Mouse (Mus musculus) cerebellum, adult 2 months (tissue): ENCODE measurements around the gene Hist1h2bj. TPM values are rescaled to one million over a fixed set of nuclear protein-coding genes. Genes with fewer than 3 reads are reported as not detected.
A peak's percentile ranks its signal among the peaks of the same experiment; 100 is the strongest.
"Not testable (repeated sequence)": the region's sequence is repeated elsewhere in the genome, so short reads cannot be mapped to it uniquely, and the experiment has no call there.

Experiments
- DNase-seq, 2 experiments: peaks; one replicate each; pipeline ENCODE4 v3.0.0; 2021
- H3K27ac ChIP-seq: fragments of 200-500 bp; 2 replicates; pipeline ENCODE4 v1.5.1; 2012; ENCODE audit warnings: low read length, control low read depth, inconsistent platforms; ENCODE audit not compliant: insufficient read depth
- H3K27me3 ChIP-seq: fragments of 200-500 bp; 2 replicates; pipeline ENCODE4 v1.6.1; 2012; ENCODE audit warnings: inconsistent platforms, mild to moderate bottlenecking, low read length, moderate library complexity; ENCODE audit not compliant: control insufficient read depth, insufficient read depth
- H3K4me1 ChIP-seq: fragments of 200-500 bp; 2 replicates; pipeline ENCODE4 v1.6.1; 2011; ENCODE audit warnings: low read length; ENCODE audit not compliant: control insufficient read depth, insufficient read depth
- H3K4me3 ChIP-seq: fragments of 200-500 bp; replicated peaks from 2 replicates; pipeline ENCODE3; 2011; ENCODE audit warnings: mild to moderate bottlenecking, low read depth, low read length, control low read depth; ENCODE audit not compliant: insufficient read depth
- CTCF ChIP-seq: fragments of 200-500 bp; IDR thresholded peaks from 2 replicates; pipeline ENCODE4 v1.5.1; 2011; ENCODE audit warnings: low read depth, mild to moderate bottlenecking, control low read depth, low read length, moderate library complexity, borderline replicate concordance; ENCODE audit not compliant: insufficient read depth
- POLR2A ChIP-seq: fragments of 200-500 bp; IDR thresholded peaks from 2 replicates; pipeline ENCODE4 v1.6.1; 2011; ENCODE audit warnings: low read length, control low read depth, borderline replicate concordance; ENCODE audit not compliant: insufficient read depth
- WGBS: fragments of 180-500 bp; shearing (Covaris S2); methylation state at CpG from one replicate; pipeline ENCODE4 v1.1.7; 2018; 5-methylcytosine and 5-hydroxymethylcytosine counted together
- polyA plus RNA-seq: library from polyadenylated mRNA; depleted of rRNA; stranded (reverse); fragments of >200 nt; gene quantifications from 2 replicates; pipeline ENCODE4 v1.2.3, GENCODE M21; 2012; rRNA removed

The Hist1h2bj gene
- polyA plus RNA-seq, 1 experiment: 1.5 TPM

- H3K4me3 ChIP-seq: peak overlapping the region; percentile 81
- no peaks in the 10 kb centered on the region; the same call in 1 of the 2 replicates for H3K4me1 ChIP-seq
- TF ChIP-seq CTCF (peak; percentile 44; the same call in 1 of the 2 replicates), POLR2A (no peak)
- no peaks in the 10 kb centered on the region for H3K27me3 ChIP-seq
- no peak overlapping the region for H3K27ac ChIP-seq
- peak; percentile 66 to 71 for DNase-seq
- WGBS: under 1% methylated on average over 52 of the region's 52 CpGs
Observed at GRCm38 (mm10) chr13:22050591-22051522, 7.8 kb downstream of the Hist1h2bj start.

GRCm38 (mm10) chr13:22051523-22051859 lies 8.5 kb downstream of the Hist1h2bj start:
- H3K27me3 ChIP-seq: no peaks in the 10 kb centered on the region
- no peak overlapping the region for H3K27ac ChIP-seq
- H3K4me3 ChIP-seq: peak overlapping the region; percentile 81
- 13% methylated on average over 5 of the region's 5 CpGs for WGBS
- no peak for DNase-seq
- TF ChIP-seq POLR2A (no peak), CTCF (no peak)
- no peaks in the 10 kb centered on the region; the same call in 1 of the 2 replicates for H3K4me1 ChIP-seq

GRCm38 (mm10) chr13:22053754-22054153 lies 10.7 kb downstream of the Hist1h2bj start:
- no peak for DNase-seq
- TF ChIP-seq POLR2A (no peak), CTCF (no peak)
- WGBS: 95% methylated on average over 1 of the region's 1 CpGs
- Histone ChIP-seq H3K4me1 (no peaks in the 10 kb centered on the region; the same call in 1 of the 2 replicates), H3K27me3 (no peaks in the 10 kb centered on the region), H3K27ac (no peak overlapping the region), H3K4me3 (no peak overlapping the region)

GRCm38 (mm10) chr13:22061422-22061821 lies 18.4 kb downstream of the Hist1h2bj start:
- DNase-seq: no peak
- TF ChIP-seq CTCF: no peak
- TF ChIP-seq POLR2A: no peak
- no peak overlapping the region for H3K4me3 ChIP-seq
- WGBS: 77% methylated on average over 1 of the region's 1 CpGs
- H3K27me3 ChIP-seq: no peaks in the 10 kb centered on the region
- no peak overlapping the region for H3K27ac ChIP-seq
- H3K4me1 ChIP-seq: no peaks in the 10 kb centered on the region

GRCm38 (mm10) chr13:22063468-22063867 lies 20.5 kb downstream of the Hist1h2bj start:
- 68% methylated on average over 1 of the region's 1 CpGs for WGBS
- no peaks in the 10 kb centered on the region for H3K27me3 ChIP-seq

GRCm38 (mm10) chr13:22084140-22084539 lies 41.1 kb downstream of the Hist1h2bj start, which contains the start of gene Vmn1r188:
TSS of gene Vmn1r188 (plus strand) at chr13:22084440.
- not testable (repeated sequence) for H3K27me3 ChIP-seq, H3K4me1 ChIP-seq, H3K27ac ChIP-seq, DNase-seq, H3K4me3 ChIP-seq
- 91% methylated on average over 1 of the region's 1 CpGs for WGBS

More at GRCm38 (mm10) chr13:22063468-22063867, 20.5 kb downstream of the Hist1h2bj start:
- Histone ChIP-seq H3K4me1 (no peaks in the 10 kb centered on the region), H3K27ac (no peak overlapping the region), H3K4me3 (no peak overlapping the region)
- DNase-seq: no peak
- TF ChIP-seq POLR2A: no peak
- no peak for TF ChIP-seq CTCF

Other genes starting within 250 kb of the Hist1h2bj start
- gene Hist1h2bq, start 233.0 kb upstream of the Hist1h2bj start, polyA plus RNA-seq: 1.2 and 2.3 TPM in 2 replicates
- gene Hist1h2ao, start 232.7 kb upstream of the Hist1h2bj start, polyA plus RNA-seq: not detected in 2 replicates
- not detected in 2 replicates for gene Hist1h4m, start 231.5 kb upstream of the Hist1h2bj start, polyA plus RNA-seq
- gene Hist1h4n, start 211.0 kb upstream of the Hist1h2bj start, polyA plus RNA-seq: 12.7 and 19.8 TPM in 2 replicates
- 1.5 and 1.6 TPM in 2 replicates for gene Hist1h2ap, start 209.7 kb upstream of the Hist1h2bj start, polyA plus RNA-seq
- gene Hist1h2br, start 209.5 kb upstream of the Hist1h2bj start, polyA plus RNA-seq: 0.16 and 1.3 TPM in 2 replicates
- gene Zfp184, start 98.1 kb upstream of the Hist1h2bj start, polyA plus RNA-seq: 0.95 and 1.0 TPM in 2 replicates
- gene Pom121l2, start 62.0 kb upstream of the Hist1h2bj start, polyA plus RNA-seq: not detected in 2 replicates
- gene Prss16, start 33.5 kb upstream of the Hist1h2bj start, polyA plus RNA-seq: 0.36 and 1.1 TPM in 2 replicates
- gene Hist1h2ah, start 7.6 kb upstream of the Hist1h2bj start, polyA plus RNA-seq: not detected in 2 replicates
- 0.34 TPM in 1 of 2 replicates, not detected in the other for gene Hist1h2bk, start 7.3 kb upstream of the Hist1h2bj start, polyA plus RNA-seq
- gene Hist1h4i, start 1.9 kb upstream of the Hist1h2bj start, polyA plus RNA-seq: 8.8 and 9.8 TPM in 2 replicates
- 0.60 and 1.1 TPM in 2 replicates for gene Hist1h2ag, start 270 bp upstream of the Hist1h2bj start, polyA plus RNA-seq
- gene Vmn1r188, start 41.2 kb downstream of the Hist1h2bj start, polyA plus RNA-seq: not detected in 2 replicates
- not detected in 2 replicates for gene Vmn1r189, start 62.6 kb downstream of the Hist1h2bj start, polyA plus RNA-seq
- gene Vmn1r191, start 140.8 kb downstream of the Hist1h2bj start, polyA plus RNA-seq: not detected in 2 replicates
- not detected in 2 replicates for gene Vmn1r192, start 147.9 kb downstream of the Hist1h2bj start, polyA plus RNA-seq
- gene Vmn1r193, start 179.9 kb downstream of the Hist1h2bj start, polyA plus RNA-seq: not detected in 2 replicates
- not detected in 2 replicates for gene Vmn1r194, start 201.0 kb downstream of the Hist1h2bj start, polyA plus RNA-seq
- gene Vmn1r195, start 227.3 kb downstream of the Hist1h2bj start, polyA plus RNA-seq: not detected in 2 replicates
- not detected in 2 replicates for gene Vmn1r196, start 246.7 kb downstream of the Hist1h2bj start, polyA plus RNA-seq